Mouse (Mus musculus): ENCODE data around the gene Sirt3. TPM values are rescaled to one million over a fixed set of nuclear protein-coding genes. Genes with fewer than 3 reads are reported as not detected.

The Sirt3 gene
- polyA plus RNA-seq, 1 experiment, result 17.4 TPM

- Histone ChIP-seq H3ac (ENCODE audit: control insufficient read depth, insufficient read length, low read depth) (no peak overlapping the region), H3K4me3 (ENCODE audit: insufficient read depth, poor library complexity, severe bottlenecking) (no peak overlapping the region), H3K36me3 (ENCODE audit: control insufficient read depth, insufficient read depth) (peaks cover 39% of the 10 kb centered on the region), H3K79me3 (ENCODE audit: low read depth) (peaks cover 3% of the 10 kb centered on the region), H3K27me3 (ENCODE audit: control insufficient read depth, insufficient read depth, insufficient read length) (no peaks in the 10 kb centered on the region), H3K79me2 (ENCODE audit: control insufficient read depth, insufficient read depth) (peaks cover 15% of the 10 kb centered on the region)
- TF ChIP-seq MAX (IDR thresholded peaks at IDR 0.05), result no peak
- TF ChIP-seq FOSL1 (IDR thresholded peaks at IDR 0.05; ENCODE audit: insufficient read depth, low read length, poor library complexity, severe bottlenecking), result no peak
- no peak for TF ChIP-seq CTCF (IDR thresholded peaks at IDR 0.05; ENCODE audit: control insufficient read depth, insufficient read depth, insufficient read length)
Measured at GRCm38 (mm10) chr7:140864761-140865160, 17.3 kb downstream of the Sirt3 start.

GRCm38 (mm10) chr7:140860728-140861127, 21.4 kb downstream of the Sirt3 start:
- Histone ChIP-seq H3K27me3 (ENCODE audit: control insufficient read depth, insufficient read depth, insufficient read length) (no peaks in the 10 kb centered on the region), H3ac (ENCODE audit: control insufficient read depth, insufficient read length, low read depth) (no peak overlapping the region), H3K36me3 (ENCODE audit: control insufficient read depth, insufficient read depth) (peaks cover 43% of the 10 kb centered on the region), H3K4me3 (ENCODE audit: insufficient read depth, poor library complexity, severe bottlenecking) (no peak overlapping the region), H3K79me2 (ENCODE audit: control insufficient read depth, insufficient read depth) (peaks cover 43% of the 10 kb centered on the region), H3K79me3 (ENCODE audit: low read depth) (peaks cover 22% of the 10 kb centered on the region)
- TF ChIP-seq CEBPB (IDR thresholded peaks at IDR 0.05; ENCODE audit: low read depth) (no peak), MYOD1 (IDR thresholded peaks at IDR 0.05; ENCODE audit: control insufficient read depth, insufficient read length, low read depth) (no peak), MYOG (IDR thresholded peaks at IDR 0.05; ENCODE audit: control insufficient read depth, extremely low read depth, insufficient read length) (no peak), FOSL1 (IDR thresholded peaks at IDR 0.05; ENCODE audit: insufficient read depth, low read length, poor library complexity, severe bottlenecking) (no peak), CTCF (IDR thresholded peaks at IDR 0.05; ENCODE audit: control insufficient read depth, insufficient read depth, insufficient read length) (no peak), USF1 (IDR thresholded peaks at IDR 0.05; ENCODE audit: low read depth) (no peak), MAX (IDR thresholded peaks at IDR 0.05) (no peak)

DNA sequence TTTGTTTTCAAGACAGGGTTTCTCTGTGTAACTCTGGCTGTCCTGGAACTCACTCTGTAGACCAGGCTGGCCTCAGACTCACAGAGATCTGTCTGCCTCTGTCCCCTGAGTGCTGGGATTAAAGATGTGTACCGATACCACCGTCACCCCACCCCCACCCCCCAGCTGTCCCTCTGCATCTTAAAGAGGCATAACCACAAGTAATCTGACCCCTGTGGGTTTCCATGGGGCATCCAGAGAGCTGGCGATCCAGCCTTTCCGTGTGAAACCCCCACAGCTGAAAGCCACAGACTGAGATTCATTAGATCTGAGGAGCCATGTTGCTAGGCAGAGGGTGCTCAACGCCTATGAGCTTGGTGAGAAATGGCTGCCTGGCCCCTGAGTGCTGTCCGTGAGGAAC, 22.1 kb downstream of the Sirt3 start:
- H3K79me3 ChIP-seq (ENCODE audit: low read depth), result peaks cover 30% of the 10 kb centered on the region
- no peak overlapping the region for H3K4me3 ChIP-seq (ENCODE audit: insufficient read depth, poor library complexity, severe bottlenecking)
- peak; percentile 90 for TF ChIP-seq MYOD1 (IDR thresholded peaks at IDR 0.05; ENCODE audit: control insufficient read depth, insufficient read length, low read depth)
- TF ChIP-seq CTCF (IDR thresholded peaks at IDR 0.05; ENCODE audit: control insufficient read depth, insufficient read depth, insufficient read length), result no peak
- peaks cover 50% of the 10 kb centered on the region for H3K79me2 ChIP-seq (ENCODE audit: control insufficient read depth, insufficient read depth)
- peaks cover 43% of the 10 kb centered on the region for H3K36me3 ChIP-seq (ENCODE audit: control insufficient read depth, insufficient read depth)
- no peak overlapping the region for H3ac ChIP-seq (ENCODE audit: control insufficient read depth, insufficient read length, low read depth)
- H3K27me3 ChIP-seq (ENCODE audit: control insufficient read depth, insufficient read depth, insufficient read length), result no peaks in the 10 kb centered on the region

- Histone ChIP-seq H3K79me2 (ENCODE audit: control insufficient read depth, insufficient read depth) (peaks cover 63% of the 10 kb centered on the region), H3ac (ENCODE audit: control insufficient read depth, insufficient read length, low read depth) (no peak overlapping the region), H3K4me3 (ENCODE audit: insufficient read depth, poor library complexity, severe bottlenecking) (no peak overlapping the region), H3K79me3 (ENCODE audit: low read depth) (peaks cover 38% of the 10 kb centered on the region), H3K36me3 (ENCODE audit: control insufficient read depth, insufficient read depth) (peaks cover 47% of the 10 kb centered on the region), H3K27me3 (ENCODE audit: control insufficient read depth, insufficient read depth, insufficient read length) (no peaks in the 10 kb centered on the region)
- TF ChIP-seq MYOD1 (IDR thresholded peaks at IDR 0.05; ENCODE audit: control insufficient read depth, insufficient read length, low read depth) (no peak), FOSL1 (IDR thresholded peaks at IDR 0.05; ENCODE audit: insufficient read depth, low read length, poor library complexity, severe bottlenecking) (no peak), CTCF (IDR thresholded peaks at IDR 0.05; ENCODE audit: control insufficient read depth, insufficient read depth, insufficient read length) (no peak), CEBPB (IDR thresholded peaks at IDR 0.05; ENCODE audit: low read depth) (no peak), USF1 (IDR thresholded peaks at IDR 0.05; ENCODE audit: low read depth) (no peak), MAX (IDR thresholded peaks at IDR 0.05) (no peak), MYOG (IDR thresholded peaks at IDR 0.05; ENCODE audit: control insufficient read depth, extremely low read depth, insufficient read length) (no peak)
Measured at GRCm38 (mm10) chr7:140858746-140859145, 23.4 kb downstream of the Sirt3 start.

- peaks cover 39% of the 10 kb centered on the region for H3K79me3 ChIP-seq (ENCODE audit: low read depth)
- H3ac ChIP-seq (ENCODE audit: control insufficient read depth, insufficient read length, low read depth), result peak within 1 kb of the TSS; percentile 98
- peaks cover 65% of the 10 kb centered on the region for H3K79me2 ChIP-seq (ENCODE audit: control insufficient read depth, insufficient read depth)
- no peaks in the 10 kb centered on the region for H3K27me3 ChIP-seq (ENCODE audit: control insufficient read depth, insufficient read depth, insufficient read length)
- peaks cover 47% of the 10 kb centered on the region for H3K36me3 ChIP-seq (ENCODE audit: control insufficient read depth, insufficient read depth)
- TF ChIP-seq MAX (IDR thresholded peaks at IDR 0.05) (no peak), USF1 (IDR thresholded peaks at IDR 0.05; ENCODE audit: low read depth) (no peak), MYOG (IDR thresholded peaks at IDR 0.05; ENCODE audit: control insufficient read depth, extremely low read depth, insufficient read length) (no peak), MYOD1 (IDR thresholded peaks at IDR 0.05; ENCODE audit: control insufficient read depth, insufficient read length, low read depth) (no peak), CEBPB (IDR thresholded peaks at IDR 0.05; ENCODE audit: low read depth) (no peak), CTCF (IDR thresholded peaks at IDR 0.05; ENCODE audit: control insufficient read depth, insufficient read depth, insufficient read length) (no peak), FOSL1 (IDR thresholded peaks at IDR 0.05; ENCODE audit: insufficient read depth, low read length, poor library complexity, severe bottlenecking) (no peak)
- peak within 1 kb of the TSS; percentile 71 for H3K4me3 ChIP-seq (ENCODE audit: insufficient read depth, poor library complexity, severe bottlenecking)
Measured at GRCm38 (mm10) chr7:140857550-140858505, 24.3 kb downstream of the Sirt3 start, which contains the start of gene Bet1l. TSS of gene Bet1l (minus strand) at chr7:140857577.

Data from C2C12 (cell line).